Mouse (Mus musculus) mouse trophoblast stem cell (cell line): ENCODE results near the gene Foxm1.

Source experiments
- in situ Hi-C, 2 experiments: fragments of 300-500 bp; cut with MseI, MboI; formaldehyde crosslinking; loops; 2 replicates in 1 of 2; 3 replicates in 1 of 2; pipeline ENCODE4 v1.15.1; 2025

Gene Foxm1

DNA sequence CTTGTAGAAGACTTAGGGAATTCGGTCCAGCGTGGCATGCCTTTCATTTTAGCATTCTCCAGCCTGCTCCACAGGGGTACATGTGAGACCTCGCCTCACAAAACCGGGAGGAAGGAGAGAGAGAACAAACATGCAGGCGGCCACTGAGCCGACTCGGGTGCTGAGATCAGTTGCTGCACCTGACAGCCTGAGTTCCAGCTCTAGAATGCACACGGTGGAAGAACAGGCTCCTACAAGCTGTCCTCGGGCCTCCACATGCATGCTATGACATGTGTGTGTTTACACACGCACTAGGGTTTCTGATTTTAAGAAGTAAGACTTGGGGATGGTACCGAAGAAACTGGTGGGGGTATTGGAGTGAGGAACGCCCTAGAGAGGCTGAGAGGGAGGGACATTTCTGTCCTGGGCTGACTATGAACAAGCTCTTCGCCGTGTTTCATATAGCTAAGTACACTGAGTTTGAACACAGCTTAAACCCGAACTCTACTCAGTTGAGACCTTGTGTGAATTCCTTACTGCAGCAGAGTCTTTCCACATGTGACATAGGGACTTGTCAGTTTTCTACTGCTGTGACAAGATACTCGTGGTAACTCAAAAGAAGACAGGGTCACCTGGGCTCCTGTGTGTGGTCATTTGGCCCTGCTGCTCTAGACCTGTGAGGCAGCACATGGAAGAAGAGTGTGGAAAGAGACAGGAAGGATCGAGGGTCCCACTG, 13.8 kb downstream of the Foxm1 start:
- in situ Hi-C loops = no loop called here

DNA sequence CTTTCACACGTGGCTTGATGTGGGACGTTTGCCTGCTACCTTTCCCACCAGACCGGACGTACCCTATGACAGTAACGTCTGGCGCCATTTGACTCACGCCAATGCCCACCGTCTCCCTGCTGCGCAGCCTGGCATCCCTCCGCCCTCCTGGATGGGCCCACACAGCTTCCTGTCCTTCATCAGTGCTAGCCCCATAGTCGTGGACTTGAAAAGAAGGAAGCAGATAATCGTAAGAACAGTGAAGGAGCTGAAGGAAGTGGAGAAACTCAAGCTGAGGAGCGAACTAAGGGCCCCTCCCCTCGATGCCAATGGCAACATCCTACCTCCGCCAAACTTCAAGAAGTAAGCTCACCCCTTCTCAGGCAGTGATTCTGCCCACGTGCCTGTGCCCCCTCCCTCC, 16.9 kb downstream of the Foxm1 start:
- in situ Hi-C loops = loop anchor here in 1 of 2 experiments (5.0 kb wide), 1 partner anchor 38 kb away; no protein-coding TSS in a partner anchor

DNA sequence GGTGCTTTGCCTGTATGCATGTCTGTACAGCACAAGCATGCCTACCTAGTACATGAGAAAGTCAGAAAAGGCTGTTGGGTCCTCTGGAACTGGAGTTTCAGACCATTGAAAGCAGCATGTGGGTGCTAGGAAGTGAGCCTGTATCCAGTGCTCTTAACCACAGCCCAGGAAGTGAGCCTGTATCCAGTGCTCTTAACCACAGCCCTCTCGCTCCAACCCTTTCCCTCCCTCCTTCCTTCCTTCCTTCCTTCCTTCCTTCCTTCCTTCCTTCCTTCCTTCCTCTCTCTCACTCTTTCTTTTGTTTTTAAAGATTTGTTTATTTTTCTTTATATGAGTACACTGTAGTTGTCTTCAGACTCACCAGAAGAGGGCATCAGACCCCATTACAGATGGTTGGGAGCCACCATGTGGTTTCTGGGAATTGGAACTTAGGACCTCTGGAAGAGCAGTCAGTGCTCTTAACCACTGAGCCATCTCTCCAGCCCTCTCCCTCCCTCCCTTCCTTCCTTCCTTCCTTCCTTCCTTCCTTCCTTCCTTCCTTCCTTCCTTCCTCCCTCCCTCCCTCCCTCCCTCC, 17.9 kb downstream of the Foxm1 start:
- in situ Hi-C loops = loop anchor here in 1 of 2 experiments (5.0 kb wide), 1 partner anchor 37 kb away; no protein-coding TSS in a partner anchor

DNA sequence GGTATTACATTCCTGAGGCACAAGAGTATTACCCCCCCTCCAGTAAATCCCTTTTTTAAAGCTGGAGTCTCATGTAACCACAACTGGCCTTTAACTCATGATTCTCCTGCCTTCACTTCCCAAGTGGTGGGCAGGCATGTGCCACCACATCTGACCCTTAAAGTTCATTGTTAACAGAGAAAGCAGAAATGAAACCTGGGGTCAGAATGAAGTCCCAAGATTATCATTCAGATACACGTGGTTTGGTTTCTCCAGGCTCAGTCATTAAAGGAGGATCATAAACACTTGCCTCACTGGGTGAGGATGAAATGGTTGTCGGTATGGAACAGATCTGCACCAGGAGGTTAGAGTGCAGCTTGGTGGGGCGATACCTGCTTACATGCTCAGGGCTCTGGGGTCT, 18.5 kb downstream of the Foxm1 start:
- in situ Hi-C loops = loop anchor here in 1 of 2 experiments (5.0 kb wide), 1 partner anchor 36 kb away; no protein-coding TSS in a partner anchor

DNA sequence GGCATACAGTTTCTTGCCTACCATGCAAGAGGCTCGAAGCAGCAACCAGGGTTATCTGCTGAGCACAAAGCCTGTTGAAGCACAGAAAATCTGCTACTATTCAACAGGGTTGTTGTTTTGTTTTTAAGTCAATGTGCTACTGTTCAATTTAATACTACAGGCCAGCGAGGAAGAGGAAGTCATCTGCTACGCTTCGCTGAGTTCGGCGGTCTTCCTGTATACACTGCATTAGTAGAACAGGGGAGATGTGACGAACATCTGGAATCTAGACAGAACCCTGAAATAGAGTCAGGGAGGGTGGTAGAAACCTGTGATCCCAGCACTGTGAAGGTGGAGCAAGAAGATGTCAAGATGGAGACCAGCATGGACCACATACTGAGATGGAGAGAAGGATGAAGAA, 21.0 kb downstream of the Foxm1 start:
- in situ Hi-C loops = loop anchor here in 1 of 2 experiments (5.0 kb wide), 1 partner anchor 34 kb away; no protein-coding TSS in a partner anchor

DNA sequence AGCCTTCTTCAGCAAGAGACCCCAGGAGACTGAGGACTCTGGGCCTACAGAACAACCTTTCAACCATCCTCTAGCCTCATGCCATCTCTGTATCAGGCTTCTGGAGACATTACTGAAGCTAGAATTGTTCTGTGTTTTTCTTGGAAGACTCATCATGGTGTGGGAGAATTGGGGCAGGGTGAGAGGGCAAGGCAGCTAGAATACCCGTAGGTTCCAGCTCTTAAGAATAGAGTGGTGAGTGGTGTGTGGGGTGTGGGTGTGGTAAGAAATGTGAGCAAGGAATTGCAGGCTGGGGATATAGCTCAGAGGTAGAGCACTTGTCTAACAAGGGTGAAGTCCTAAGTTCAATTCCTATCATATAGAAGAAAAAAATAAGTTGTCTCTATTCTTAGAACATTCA, 22.3 kb downstream of the Foxm1 start:
- in situ Hi-C loops = no loop called here

DNA sequence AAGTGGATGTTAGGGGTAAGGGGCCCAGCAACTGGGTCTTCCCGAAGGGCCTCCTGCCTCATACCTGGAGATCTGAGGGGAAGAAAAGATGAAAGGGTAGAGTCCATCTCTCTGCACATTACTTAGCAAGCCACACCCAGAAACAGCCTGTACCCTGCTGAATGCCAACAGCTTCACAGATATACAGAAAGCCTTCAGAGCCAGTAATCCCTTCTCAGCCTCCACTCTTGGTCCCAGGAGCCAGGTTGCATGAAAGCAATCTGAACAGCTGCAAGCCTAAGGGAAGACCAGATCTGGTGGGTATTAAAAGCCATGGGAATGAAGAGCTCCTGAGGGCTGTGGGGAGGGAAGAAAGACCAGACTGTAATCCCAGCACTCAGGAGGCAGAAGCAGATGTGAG, 26.4 kb downstream of the Foxm1 start:
- in situ Hi-C loops = no loop called here

DNA sequence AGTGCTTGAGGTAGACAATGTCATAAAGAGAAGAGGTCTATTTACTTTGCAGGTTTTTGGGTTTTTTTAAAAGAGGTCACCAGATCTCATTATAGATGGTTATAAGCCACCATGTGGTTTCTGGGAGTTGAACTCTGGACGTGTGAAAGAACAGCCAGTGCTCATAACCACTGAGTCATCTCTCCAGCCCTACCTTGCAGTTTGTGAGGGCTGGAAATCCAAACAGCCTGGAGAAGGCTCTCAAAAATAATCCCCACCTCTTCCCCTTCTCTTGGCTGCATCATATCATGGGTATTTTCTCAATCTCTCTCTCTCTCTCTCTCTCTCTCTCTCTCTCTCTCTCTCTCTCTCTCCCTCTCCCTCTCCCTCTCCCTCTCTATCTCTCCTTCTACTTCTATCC, 27.9 kb downstream of the Foxm1 start:
- in situ Hi-C loops = no loop called here

DNA sequence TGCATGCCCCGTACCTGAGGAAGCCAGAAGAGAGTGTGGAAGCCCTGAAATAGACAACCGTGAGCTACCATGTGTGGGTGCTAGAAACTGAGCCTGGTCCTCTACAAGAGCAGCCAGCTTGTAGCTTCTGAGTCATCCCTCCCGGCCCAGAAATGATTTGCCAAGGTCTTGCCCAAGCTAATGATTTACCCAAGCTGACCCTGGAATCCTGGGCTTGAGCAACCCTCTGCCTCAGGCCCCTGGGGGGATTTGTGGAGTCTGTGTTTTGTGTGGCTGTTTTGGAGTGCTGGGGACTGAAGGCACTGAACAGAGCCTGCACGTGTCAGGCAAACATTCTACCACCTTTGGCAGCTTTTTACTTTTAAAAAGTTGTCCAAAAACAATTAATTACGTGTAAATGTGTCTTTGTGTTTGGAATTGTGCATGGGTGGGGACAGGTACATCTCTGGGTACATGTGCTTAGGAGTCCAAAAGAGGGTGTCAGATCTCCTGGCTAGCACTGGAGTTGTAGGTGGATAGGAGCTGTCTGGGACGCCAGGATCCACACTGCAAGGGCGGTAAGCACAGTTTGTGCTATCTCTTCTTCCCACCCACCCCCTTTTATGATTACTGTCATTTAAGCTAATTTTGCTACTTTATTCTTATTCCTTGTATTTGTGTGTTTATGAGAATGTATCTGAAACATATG, 35.0 kb downstream of the Foxm1 start:
- in situ Hi-C loops = no loop called here

DNA sequence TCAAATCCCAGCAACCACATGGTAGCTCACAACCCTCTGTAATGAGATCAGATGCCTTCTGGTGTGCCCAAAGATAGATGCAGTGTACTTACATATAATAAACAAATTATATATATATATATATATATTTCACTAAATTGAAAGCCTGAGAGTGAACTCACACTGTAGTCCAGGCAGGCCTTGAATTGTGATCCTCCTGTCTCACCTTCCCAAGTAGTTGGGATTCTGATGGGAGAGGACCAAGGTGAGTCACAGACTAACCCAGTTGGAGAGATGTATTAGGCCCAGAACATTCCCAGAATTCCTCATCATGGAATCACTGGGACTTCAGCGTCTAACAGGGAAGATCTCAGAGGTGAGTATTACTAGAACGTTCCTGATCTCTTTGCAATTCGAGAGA, 36.2 kb downstream of the Foxm1 start, which contains the start of gene Nrip2:
Nrip2 (plus strand) TSS at position 301 of the 400 bp plus-strand sequence.
- in situ Hi-C loops = no loop called here

DNA sequence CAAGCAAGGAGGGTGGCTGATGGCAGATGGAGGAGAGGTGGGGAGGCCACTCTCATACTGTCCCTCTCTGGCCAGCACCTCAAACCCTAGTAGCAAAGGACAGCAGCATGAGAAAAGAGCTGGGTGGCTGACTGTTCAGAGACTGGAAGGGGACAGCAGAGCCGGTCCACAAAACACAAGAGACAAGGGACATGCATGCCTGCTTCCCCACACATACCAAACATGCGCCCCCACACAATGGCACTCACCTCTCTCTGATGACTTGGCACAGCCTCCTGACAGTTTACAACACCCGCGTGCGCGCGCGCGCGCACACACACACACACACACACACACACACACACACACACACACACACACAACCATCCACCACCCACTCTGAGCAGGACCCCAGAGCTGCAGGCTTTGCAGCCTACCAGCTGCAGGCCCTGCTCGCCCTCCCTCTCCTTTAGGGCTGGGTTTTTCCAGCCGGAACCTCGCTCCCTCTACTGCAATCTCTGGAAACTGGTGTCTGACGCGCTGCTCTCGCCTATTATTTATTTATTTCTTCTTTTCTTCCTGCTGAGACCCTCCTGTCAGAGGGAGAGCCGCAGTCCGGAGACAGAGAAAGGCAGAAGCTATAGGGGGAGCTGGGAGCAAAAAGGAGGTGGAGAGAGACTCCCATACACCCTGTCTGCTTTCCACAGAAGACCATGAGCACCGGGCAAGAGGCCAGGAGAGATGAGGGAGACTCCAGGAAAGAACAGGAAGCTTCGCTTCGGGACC, 36.8 kb downstream of the Foxm1 start:
- in situ Hi-C loops = no loop called here

DNA sequence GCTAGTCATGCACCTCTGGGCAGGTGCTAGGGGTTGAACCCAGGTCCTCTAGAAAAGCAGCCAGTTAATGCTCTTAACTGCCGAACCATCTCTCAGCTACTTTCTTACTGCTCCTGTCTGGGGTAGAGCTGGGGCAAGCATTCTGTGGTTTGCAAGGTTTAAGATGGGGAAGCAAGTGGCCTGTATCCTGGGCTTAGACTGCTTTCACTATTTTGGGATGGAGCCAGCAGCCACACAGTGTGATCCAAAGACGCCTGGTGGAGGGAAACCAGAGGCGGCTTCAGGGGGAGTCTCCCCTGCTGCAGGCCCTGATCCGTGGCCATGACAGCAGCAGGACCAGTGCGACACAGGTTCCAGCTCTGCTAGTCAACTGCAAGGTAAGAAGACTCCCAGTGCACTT, 41.9 kb downstream of the Foxm1 start:
- in situ Hi-C loops = no loop called here

DNA sequence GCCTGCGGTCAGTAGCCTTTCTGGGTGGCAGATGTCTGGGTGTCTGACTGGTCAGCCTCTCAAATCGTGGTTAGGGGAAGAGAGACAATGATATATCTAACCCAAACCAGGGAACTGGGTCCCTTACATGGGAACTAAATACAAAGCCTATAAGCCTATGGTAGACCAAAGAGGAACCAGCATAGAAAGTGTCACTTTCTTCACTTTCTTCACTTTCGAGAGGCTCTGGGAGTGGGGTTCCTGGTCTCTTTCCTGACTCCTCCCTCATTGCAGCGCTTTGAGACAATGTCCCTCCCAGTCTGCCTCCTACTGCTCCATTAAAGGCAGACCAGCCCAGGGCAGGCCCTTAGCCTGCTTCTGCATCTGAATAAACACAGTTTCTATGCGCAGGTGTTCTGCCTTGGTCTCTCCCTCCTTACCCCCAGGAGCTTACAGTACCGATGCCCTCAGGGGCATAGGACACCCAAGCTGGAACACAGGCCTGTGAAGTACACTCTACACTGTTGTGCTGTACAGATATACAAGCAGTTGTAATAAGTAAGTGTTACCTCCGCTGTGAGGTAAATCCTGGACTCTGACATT, 45.9 kb downstream of the Foxm1 start:
- in situ Hi-C loops = no loop called here

DNA sequence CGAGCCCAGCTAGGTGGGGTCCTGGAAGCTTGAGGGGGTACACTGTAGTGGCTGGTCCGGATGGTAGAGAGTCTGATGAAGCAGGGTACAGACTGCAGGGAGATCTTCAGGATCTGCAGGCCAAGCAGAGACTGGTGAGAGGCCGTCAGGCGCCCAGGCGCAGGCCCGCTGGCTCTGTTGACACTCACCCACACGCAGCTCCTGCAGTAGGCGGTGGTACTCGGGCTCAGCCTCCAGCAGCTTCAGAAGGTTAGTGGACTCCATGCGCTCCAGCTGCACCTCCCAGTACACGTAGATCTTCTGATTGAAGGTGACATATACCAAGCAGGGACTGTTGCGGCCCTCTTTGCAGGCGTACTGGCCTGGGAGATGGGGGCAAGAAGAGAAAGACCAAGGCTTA, 47.5 kb downstream of the Foxm1 start:
- in situ Hi-C loops = no loop called here

DNA sequence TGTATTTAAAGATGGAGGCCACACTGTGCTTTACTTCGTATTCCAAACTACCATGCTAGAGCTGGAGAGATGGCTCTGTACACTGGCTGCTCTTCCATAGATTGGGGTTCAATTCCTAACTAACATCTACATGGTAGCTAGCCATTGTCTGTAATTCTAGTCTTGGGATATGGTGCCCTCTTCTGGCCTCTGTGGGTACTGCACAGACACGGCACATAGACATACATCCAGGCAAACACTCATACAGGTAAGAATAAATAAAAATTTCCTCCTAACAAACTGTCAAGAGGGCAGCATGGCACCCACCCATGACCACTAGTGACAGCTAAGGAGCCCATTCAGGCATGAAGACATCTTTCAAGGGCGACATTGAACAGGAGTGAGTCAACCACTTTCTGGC, 48.3 kb downstream of the Foxm1 start:
- in situ Hi-C loops = no loop called here

DNA sequence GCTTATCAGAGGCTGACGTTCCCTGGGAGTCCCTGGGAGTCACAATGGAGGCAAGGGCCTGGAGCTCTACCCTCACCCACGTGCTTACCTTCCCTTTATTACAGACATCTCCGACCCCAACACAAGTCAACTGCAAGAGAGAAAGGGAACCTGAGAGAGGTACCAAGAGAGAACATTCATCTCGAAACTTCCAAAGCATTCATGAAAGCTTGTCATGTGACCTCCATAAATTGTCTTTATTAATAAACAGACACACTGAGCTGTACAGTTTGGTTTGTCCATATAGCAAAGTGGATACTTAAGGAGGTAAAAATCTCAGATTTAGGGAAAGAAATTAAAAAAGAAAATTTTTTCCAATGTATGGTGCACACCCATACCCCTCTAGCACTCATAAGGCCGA, 53.4 kb downstream of the Foxm1 start:
- in situ Hi-C loops = loop anchor here in 1 of 2 experiments (5.0 kb wide), 1 partner anchor 34 kb away; no protein-coding TSS in a partner anchor

DNA sequence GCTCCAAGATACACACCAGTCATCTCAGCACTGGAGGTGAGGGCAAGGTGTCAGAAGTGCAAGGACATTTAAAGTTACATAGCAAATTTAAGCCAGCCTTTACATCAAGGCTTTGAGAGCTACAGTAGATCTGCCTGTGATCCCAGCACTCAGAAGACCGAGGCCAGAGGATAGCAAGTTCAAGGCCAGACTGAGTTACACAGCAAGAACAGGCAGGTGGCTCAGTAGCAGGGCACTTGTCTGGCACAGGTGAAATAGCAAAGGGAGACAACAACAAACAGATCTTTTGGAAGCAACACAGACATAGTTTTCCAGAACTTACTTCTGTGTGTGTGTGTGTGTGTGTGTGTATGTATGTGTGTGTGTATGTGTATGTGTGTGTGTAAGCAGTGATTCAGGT, 55.3 kb downstream of the Foxm1 start:
- in situ Hi-C loops = loop anchor here in 1 of 2 experiments (5.0 kb wide), 1 partner anchor 36 kb away; no protein-coding TSS in a partner anchor

DNA sequence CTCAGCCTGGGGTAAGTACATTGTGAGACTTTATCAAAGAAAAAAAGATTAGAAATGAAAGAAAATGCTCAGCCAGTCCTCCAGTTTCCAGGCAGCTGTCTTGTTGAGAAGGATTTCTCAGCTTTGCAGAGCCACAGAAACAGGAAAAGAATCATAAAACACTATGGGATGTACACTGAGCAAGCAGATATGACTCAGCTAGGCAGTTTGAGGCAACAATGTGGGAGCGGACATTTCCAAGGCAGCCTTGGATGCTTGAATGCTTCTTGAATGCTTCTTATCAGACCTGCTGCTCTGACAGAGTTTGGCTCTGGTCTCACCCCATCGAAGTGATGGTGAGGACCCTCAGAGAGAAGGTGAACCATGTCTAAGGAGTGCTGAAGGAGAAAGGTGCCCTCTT, 58.3 kb downstream of the Foxm1 start:
- in situ Hi-C loops = no loop called here

DNA sequence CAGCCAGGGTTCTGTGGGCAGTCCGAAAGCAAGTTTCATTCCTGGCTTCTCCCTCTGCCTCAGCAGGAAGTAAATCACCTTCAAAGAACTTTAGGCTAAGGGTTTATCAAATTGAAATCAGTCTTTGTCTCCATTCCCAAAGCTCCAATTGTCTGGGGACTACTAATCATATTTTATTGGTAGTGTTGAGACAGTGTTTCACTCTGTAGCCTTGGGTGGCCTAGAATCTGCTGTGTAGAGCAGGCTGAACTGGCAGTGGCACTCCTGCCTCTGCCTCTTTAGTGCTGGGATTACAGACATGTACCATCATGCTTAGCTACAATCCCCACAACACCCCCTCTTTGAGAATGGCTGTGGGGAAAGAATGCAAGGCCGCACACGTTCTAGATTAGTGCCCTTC, 58.7 kb downstream of the Foxm1 start:
- in situ Hi-C loops = no loop called here

DNA sequence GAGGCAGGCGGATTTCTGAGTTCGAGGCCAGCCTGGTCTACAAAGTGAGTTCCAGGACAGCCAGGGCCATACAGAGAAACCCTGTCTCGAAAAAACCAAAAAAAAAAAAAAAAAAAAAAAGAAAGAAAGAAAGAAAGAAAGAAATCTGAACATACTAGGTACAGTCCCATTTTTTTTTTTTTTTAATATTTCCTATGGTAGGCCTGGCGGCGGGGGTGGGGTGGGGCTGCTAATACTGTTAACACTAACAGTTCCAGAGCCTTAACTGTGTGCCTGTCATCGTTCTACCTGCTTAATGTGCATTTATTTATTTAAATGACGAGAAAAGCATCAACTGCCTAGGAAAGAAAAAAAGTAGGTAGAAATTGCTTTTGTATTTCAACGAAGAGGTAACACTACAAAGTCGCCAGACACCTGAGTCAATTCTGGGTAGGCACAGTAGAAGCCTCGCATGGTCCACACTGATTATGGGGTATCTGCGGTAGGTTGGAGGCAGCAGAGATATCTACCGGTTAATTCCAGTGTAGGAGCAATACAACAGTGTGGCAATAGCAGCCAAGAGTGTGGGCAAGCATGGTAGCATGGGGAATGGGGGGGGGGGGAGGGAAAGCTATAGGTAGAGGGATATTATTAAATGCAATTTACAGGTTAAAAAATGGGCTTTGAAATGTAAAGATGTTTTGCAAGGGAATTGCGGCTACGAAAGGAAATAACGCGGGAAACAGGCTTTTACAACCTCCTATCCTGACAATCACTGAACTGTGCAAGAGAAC, 60.9 kb downstream of the Foxm1 start:
- in situ Hi-C loops = no loop called here
